Mouse (Mus musculus) regulatory T cell (primary cell): ENCODE data around the gene Mymk.

Experiments used
- in situ Hi-C: fragments of 300-600 bp; cut with MboI, MseI; formaldehyde crosslinking; loops from one replicate; pipeline ENCODE4 v1.15.1; 2025; ENCODE audit warnings: high pct_unique_total_duplicates

The Mymk gene

GRCm38 (mm10) chr2:27071978-27072377 is at the start of gene Mymk:
Gene Mymk (minus strand): TSS chr2:27072179.
- in situ Hi-C loops, result loop anchor here (10.0 kb wide), 1 partner anchor 163 kb away; no protein-coding TSS in a partner anchor

GRCm38 (mm10) chr2:27120241-27120641 is 48.3 kb upstream of the Mymk start:
- in situ Hi-C loops, result no loop called here

- in situ Hi-C loops, result no loop called here
These were observed 47.8 kb upstream of the Mymk start for GRCm38 (mm10) chr2:27119766-27120165.

- in situ Hi-C loops, result no loop called here
These were observed 46.5 kb upstream of the Mymk start for GRCm38 (mm10) chr2:27118452-27118851.

GRCm38 (mm10) chr2:27114169-27114568 is 42.2 kb upstream of the Mymk start:
- in situ Hi-C loops, result no loop called here

- in situ Hi-C loops, result no loop called here
These were observed 40.6 kb upstream of the Mymk start for GRCm38 (mm10) chr2:27112585-27112984.

- in situ Hi-C loops, result no loop called here
These were observed 37.1 kb upstream of the Mymk start for GRCm38 (mm10) chr2:27109052-27109451.

GRCm38 (mm10) chr2:27108144-27108543 is 36.2 kb upstream of the Mymk start:
- in situ Hi-C loops, result no loop called here

GRCm38 (mm10) chr2:27106816-27107215 is 34.8 kb upstream of the Mymk start:
- in situ Hi-C loops, result no loop called here

GRCm38 (mm10) chr2:27103554-27103953 is 31.6 kb upstream of the Mymk start:
- in situ Hi-C loops, result no loop called here

- in situ Hi-C loops, result no loop called here
These were observed 25.8 kb upstream of the Mymk start for GRCm38 (mm10) chr2:27097776-27098175.

- in situ Hi-C loops, result no loop called here
These were observed 25.3 kb upstream of the Mymk start for GRCm38 (mm10) chr2:27097241-27097656.

- in situ Hi-C loops, result no loop called here
These were observed 24.5 kb upstream of the Mymk start for GRCm38 (mm10) chr2:27096341-27096981.

GRCm38 (mm10) chr2:27095178-27095577 is 23.2 kb upstream of the Mymk start:
- in situ Hi-C loops, result no loop called here

GRCm38 (mm10) chr2:27089238-27089637 is 17.3 kb upstream of the Mymk start:
- in situ Hi-C loops, result no loop called here

- in situ Hi-C loops, result no loop called here
These were observed 16.7 kb upstream of the Mymk start for GRCm38 (mm10) chr2:27088700-27089099.

- in situ Hi-C loops, result no loop called here
These were observed 16.2 kb upstream of the Mymk start for GRCm38 (mm10) chr2:27088071-27088644.

GRCm38 (mm10) chr2:27087581-27087980 is 15.6 kb upstream of the Mymk start:
- in situ Hi-C loops, result no loop called here

GRCm38 (mm10) chr2:27086483-27087010 is 14.6 kb upstream of the Mymk start:
- in situ Hi-C loops, result no loop called here

- in situ Hi-C loops, result no loop called here
These were observed 13.8 kb upstream of the Mymk start for GRCm38 (mm10) chr2:27085801-27086200.

GRCm38 (mm10) chr2:27084963-27085362 is 13.0 kb upstream of the Mymk start:
- in situ Hi-C loops, result no loop called here

GRCm38 (mm10) chr2:27083761-27084475 is 11.9 kb upstream of the Mymk start:
- in situ Hi-C loops, result no loop called here

- in situ Hi-C loops, result loop anchor here (10.0 kb wide), 1 partner anchor 155 kb away; no protein-coding TSS in a partner anchor
These were observed 7.7 kb upstream of the Mymk start for GRCm38 (mm10) chr2:27079649-27080048.
